Mouse (Mus musculus): Measurements from ENCODE around the gene Rsl1d1. TPM values are rescaled to one million over a fixed set of nuclear protein-coding genes. Genes with fewer than 3 reads are reported as not detected.
"Not testable (repeated sequence)": the region's sequence is repeated elsewhere in the genome, so short reads cannot be mapped to it uniquely, and the experiment has no call there.

The Rsl1d1 gene
- polyA plus RNA-seq, 1 experiment from 2014 or later, result 278 TPM

- 75% methylated on average over 2 of the region's 2 CpGs for WGBS
- no peak overlapping the region for H3K27ac ChIP-seq
- peaks cover 20% of the 10 kb centered on the region for H3K4me1 ChIP-seq
- H3K9me3 ChIP-seq (replicated peaks), result no peaks in the 10 kb centered on the region
- peaks cover 9% of the 10 kb centered on the region; the same call in 1 of the 2 replicates for H3K27me3 ChIP-seq (ENCODE audit: low read depth, poor library complexity, severe bottlenecking)
- no peaks in the 10 kb centered on the region for H3K36me3 ChIP-seq
- 0 out of 2 replicates have a peak overlapping the region, but pooled peaks have one; percentile 92 for H3K4me3 ChIP-seq
- no peak for DNase-seq (ENCODE audit: low spot score)
Measured at GRCm38 (mm10) chr16:11177404-11177803, 25.7 kb downstream of the Rsl1d1 start.

- no peaks in the 10 kb centered on the region for H3K36me3 ChIP-seq
- no peak overlapping the region for H3K27ac ChIP-seq
- peak overlapping the region; percentile 92 for H3K4me3 ChIP-seq
- 5% methylated on average over 4 of the region's 4 CpGs for WGBS
- no peaks in the 10 kb centered on the region for H3K9me3 ChIP-seq (replicated peaks)
- no peak for DNase-seq (ENCODE audit: low spot score)
- H3K4me1 ChIP-seq, result peaks cover 20% of the 10 kb centered on the region
- peaks cover 9% of the 10 kb centered on the region; the same call in 1 of the 2 replicates for H3K27me3 ChIP-seq (ENCODE audit: low read depth, poor library complexity, severe bottlenecking)
Measured at GRCm38 (mm10) chr16:11176884-11177244, 26.3 kb downstream of the Rsl1d1 start.

GRCm38 (mm10) chr16:11176208-11176883, 26.8 kb downstream of the Rsl1d1 start, which contains the start of gene Zc3h7a:
Zc3h7a (minus strand) TSS chr16:11176393.
- WGBS, result under 1% methylated on average over 56 of the region's 57 CpGs
- H3K9me3 ChIP-seq (replicated peaks), result no peaks in the 10 kb centered on the region

DNA sequence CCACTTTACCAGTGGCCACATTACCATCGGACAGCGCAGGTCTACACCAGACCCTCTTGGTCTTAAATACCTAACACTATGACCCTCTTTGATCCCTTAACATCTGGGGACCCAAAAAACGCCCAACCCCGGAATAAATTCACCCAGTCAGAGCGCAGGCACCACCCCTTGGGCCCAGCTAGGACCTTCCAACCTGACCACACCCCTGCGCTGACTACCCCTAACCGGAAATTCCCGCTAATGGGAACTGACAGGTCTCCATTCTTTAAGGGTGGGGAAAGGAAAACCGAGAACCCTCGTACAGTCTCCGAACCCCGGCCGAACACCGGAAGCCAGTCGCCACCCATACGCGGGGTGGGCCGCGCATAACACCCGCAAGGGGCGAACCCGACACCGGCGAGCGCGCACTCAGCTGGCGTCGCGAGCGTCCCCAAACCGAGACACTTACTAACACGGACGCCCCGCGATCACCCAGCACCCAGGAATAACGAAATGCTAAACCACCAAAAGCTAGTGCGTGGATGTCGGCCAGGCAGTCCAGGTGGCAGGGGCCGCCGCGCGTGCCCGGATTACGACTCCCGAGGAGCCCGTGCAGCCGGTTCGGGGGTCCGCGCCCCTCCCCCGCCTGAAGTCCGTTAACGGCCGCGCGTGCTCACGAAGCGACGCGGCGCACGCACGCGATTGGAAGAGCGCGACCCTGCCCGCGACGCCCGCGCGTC, 27.5 kb downstream of the Rsl1d1 start:
- Histone ChIP-seq H3K9me3 (replicated peaks) (no peaks in the 10 kb centered on the region), H3K36me3 (no peaks in the 10 kb centered on the region), H3K4me1 (peaks cover 25% of the 10 kb centered on the region), H3K4me3 (peak overlapping the region; percentile 92), H3K27me3 (ENCODE audit: low read depth, poor library complexity, severe bottlenecking) (peaks cover 9% of the 10 kb centered on the region; the same call in 1 of the 2 replicates), H3K27ac (peak overlapping the region; percentile 92)
- peak; percentile 77 for DNase-seq (ENCODE audit: low spot score)
- WGBS, result under 1% methylated on average over 72 of the region's 72 CpGs

More at GRCm38 (mm10) chr16:11176208-11176883, 26.8 kb downstream of the Rsl1d1 start, which contains the start of gene Zc3h7a:
- peaks cover 24% of the 10 kb centered on the region for H3K4me1 ChIP-seq
- H3K27ac ChIP-seq, result peak within 1 kb of the TSS; percentile 92
- peak; percentile 92 for DNase-seq (ENCODE audit: low spot score)
- H3K36me3 ChIP-seq, result no peaks in the 10 kb centered on the region
- H3K4me3 ChIP-seq, result peak within 1 kb of the TSS; percentile 92
- H3K27me3 ChIP-seq (ENCODE audit: low read depth, poor library complexity, severe bottlenecking), result peaks cover 9% of the 10 kb centered on the region; the same call in 1 of the 2 replicates

GRCm38 (mm10) chr16:11175100-11175488, 28.0 kb downstream of the Rsl1d1 start:
- DNase-seq (ENCODE audit: low spot score), result no peak

DNA sequence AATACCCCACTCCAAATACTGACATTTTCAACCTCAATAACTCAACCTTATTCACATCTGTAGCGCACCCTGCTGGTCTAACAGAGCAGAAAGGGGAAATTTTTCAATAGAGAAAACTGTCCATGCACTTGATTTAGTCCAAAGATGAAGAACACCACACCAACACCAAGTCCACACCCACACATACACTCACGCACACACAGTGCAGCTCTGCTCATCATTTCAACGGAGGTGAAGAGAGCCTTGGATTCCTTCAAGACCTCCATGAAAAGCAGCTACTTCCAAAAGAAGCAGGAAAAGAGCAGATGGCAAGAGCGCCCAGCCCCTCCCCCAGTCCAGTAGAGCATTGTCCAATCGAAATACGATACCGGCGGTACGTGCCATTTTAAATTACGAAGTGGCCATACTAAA, 28.5 kb downstream of the Rsl1d1 start:
- peak; percentile 69 for DNase-seq (ENCODE audit: low spot score)
- Histone ChIP-seq H3K4me1 (peaks cover 25% of the 10 kb centered on the region), H3K27ac (peak overlapping the region; percentile 92), H3K27me3 (ENCODE audit: low read depth, poor library complexity, severe bottlenecking) (peaks cover 9% of the 10 kb centered on the region; the same call in 1 of the 2 replicates), H3K9me3 (replicated peaks) (no peaks in the 10 kb centered on the region), H3K36me3 (no peaks in the 10 kb centered on the region), H3K4me3 (peak overlapping the region; percentile 92)
- WGBS, result 16% methylated on average over 10 of the region's 10 CpGs

More at GRCm38 (mm10) chr16:11175100-11175488, 28.0 kb downstream of the Rsl1d1 start:
- WGBS, result 16% methylated on average over 9 of the region's 9 CpGs
- peaks cover 25% of the 10 kb centered on the region for H3K4me1 ChIP-seq
- peak overlapping the region; percentile 92 for H3K27ac ChIP-seq
- H3K9me3 ChIP-seq (replicated peaks), result no peaks in the 10 kb centered on the region
- H3K27me3 ChIP-seq (ENCODE audit: low read depth, poor library complexity, severe bottlenecking), result peaks cover 9% of the 10 kb centered on the region; the same call in 1 of the 2 replicates
- H3K36me3 ChIP-seq, result no peaks in the 10 kb centered on the region
- peak overlapping the region; percentile 92 for H3K4me3 ChIP-seq

DNA sequence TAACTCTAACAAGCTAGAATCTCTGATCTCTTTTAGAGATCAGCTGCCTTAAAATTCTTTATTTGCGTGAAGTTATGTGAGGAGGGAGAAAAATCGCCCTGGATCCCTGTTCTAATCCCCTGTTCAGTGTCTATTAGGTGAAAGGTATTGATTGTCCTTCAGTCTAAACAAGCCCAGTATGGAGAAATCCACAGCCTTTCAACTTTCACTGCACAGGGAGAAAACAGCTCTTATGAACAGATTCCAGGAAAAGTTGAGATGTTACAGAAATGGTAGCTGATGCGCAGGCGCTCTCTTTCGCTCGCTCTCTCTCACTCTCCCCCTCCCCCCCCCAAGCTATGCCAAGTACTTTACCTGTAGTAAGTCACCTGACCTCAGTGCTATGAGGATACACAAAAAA, 31.5 kb downstream of the Rsl1d1 start:
- no peak overlapping the region for H3K27ac ChIP-seq
- no peaks in the 10 kb centered on the region for H3K36me3 ChIP-seq
- H3K9me3 ChIP-seq (replicated peaks), result no peaks in the 10 kb centered on the region
- H3K27me3 ChIP-seq (ENCODE audit: low read depth, poor library complexity, severe bottlenecking), result no peaks in the 10 kb centered on the region
- WGBS, result 90% methylated on average over 6 of the region's 6 CpGs
- no peak for DNase-seq (ENCODE audit: low spot score)
- peaks cover 18% of the 10 kb centered on the region for H3K4me1 ChIP-seq
- no peak overlapping the region for H3K4me3 ChIP-seq

- no peaks in the 10 kb centered on the region for H3K27me3 ChIP-seq (ENCODE audit: low read depth, poor library complexity, severe bottlenecking)
- no peak for DNase-seq (ENCODE audit: low spot score)
- peaks cover 16% of the 10 kb centered on the region for H3K36me3 ChIP-seq
- 89% methylated on average over 2 of the region's 2 CpGs for WGBS
- no peak overlapping the region for H3K27ac ChIP-seq
- no peak overlapping the region for H3K4me3 ChIP-seq
- H3K9me3 ChIP-seq (replicated peaks), result no peaks in the 10 kb centered on the region
- H3K4me1 ChIP-seq, result peaks cover 2% of the 10 kb centered on the region; the same call in 1 of the 2 replicates
Measured at GRCm38 (mm10) chr16:11166431-11166830, 36.7 kb downstream of the Rsl1d1 start.

DNA sequence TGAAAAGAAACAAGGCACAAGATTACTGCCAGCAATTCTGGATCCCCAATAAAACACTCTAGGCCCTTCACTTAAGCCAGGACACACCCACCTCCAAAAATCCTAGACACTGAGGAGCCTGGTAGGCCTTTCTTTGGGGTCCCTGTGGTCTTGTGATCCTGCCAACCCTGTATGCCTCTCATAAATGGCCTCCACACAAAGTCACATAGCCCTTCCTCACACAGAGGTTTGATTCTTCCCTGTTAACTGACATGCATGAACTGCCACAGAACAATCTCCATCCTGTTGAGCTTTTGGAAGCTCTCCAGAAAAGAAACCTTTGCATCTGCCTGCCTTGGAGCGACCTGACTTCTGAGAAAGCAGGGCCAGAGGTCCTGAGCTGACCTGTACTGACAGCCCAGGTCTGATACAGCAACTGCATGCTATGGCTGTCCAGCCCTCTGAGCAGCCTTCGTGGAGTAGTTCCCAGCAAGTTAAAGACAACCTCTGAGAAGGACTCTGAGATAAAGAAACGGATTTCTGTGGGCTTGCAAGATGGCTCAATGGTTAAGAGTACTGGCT, 38.4 kb downstream of the Rsl1d1 start:
- Histone ChIP-seq H3K27ac (no peak overlapping the region), H3K9me3 (replicated peaks) (no peaks in the 10 kb centered on the region), H3K36me3 (peaks cover 23% of the 10 kb centered on the region), H3K4me3 (no peak overlapping the region), H3K27me3 (ENCODE audit: low read depth, poor library complexity, severe bottlenecking) (no peaks in the 10 kb centered on the region), H3K4me1 (no peaks in the 10 kb centered on the region)
- 84% methylated on average over 3 of the region's 3 CpGs for WGBS
- no peak for DNase-seq (ENCODE audit: low spot score)

DNA sequence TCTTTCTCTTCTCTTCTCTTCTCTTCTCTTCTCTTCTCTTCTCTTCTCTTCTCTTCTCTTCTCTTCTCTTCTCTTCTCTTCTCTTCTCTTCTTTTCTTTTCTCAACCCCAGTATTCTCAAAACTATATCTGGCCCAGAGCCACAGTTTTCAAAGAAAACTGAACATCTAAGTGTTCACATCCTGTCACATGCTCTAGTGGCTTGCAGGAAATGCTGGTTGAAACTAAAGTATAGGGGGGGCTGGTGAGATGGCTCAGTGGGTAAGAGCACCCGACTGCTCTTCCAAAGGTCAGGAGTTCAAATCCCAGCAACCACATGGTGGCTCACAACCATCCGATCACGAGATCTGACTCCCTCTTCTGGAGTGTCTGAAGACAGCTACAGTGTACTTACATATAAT, 45.4 kb downstream of the Rsl1d1 start:
- not testable (repeated sequence) for H3K27ac ChIP-seq; H3K4me1 ChIP-seq; H3K27me3 ChIP-seq (ENCODE audit: low read depth, poor library complexity, severe bottlenecking); DNase-seq (ENCODE audit: low spot score); H3K4me3 ChIP-seq; H3K9me3 ChIP-seq (replicated peaks)
- peaks cover 82% of the 10 kb centered on the region for H3K36me3 ChIP-seq
- 79% methylated on average over 3 of the region's 3 CpGs for WGBS

DNA sequence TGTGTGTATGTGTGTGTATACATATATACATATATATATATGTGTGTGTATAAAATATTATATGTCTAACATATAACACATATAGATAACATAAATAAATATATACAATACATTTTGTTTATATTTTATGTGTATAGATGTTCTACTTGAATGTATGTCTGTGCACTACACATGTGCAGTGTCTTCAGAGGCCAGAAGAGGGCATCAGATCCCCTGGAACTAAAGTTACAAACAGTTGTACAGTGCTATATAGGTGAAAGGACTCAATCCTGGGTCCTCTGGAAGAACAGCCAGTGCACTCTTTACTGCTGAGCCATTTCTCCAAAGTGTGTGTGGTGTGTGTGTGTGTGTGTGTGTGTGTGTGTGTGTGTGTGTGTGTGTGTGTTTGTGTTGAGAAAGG, 48.6 kb downstream of the Rsl1d1 start:
- Histone ChIP-seq H3K27ac (no peak overlapping the region), H3K36me3 (peaks cover 84% of the 10 kb centered on the region), H3K4me1 (no peaks in the 10 kb centered on the region), H3K9me3 (replicated peaks) (no peaks in the 10 kb centered on the region), H3K4me3 (no peak overlapping the region), H3K27me3 (ENCODE audit: low read depth, poor library complexity, severe bottlenecking) (no peaks in the 10 kb centered on the region)
- no peak for DNase-seq (ENCODE audit: low spot score)

- peaks cover 72% of the 10 kb centered on the region for H3K36me3 ChIP-seq
Measured at GRCm38 (mm10) chr16:11143706-11144483, 59.2 kb downstream of the Rsl1d1 start.

More at GRCm38 (mm10) chr16:11143706-11144483, 59.2 kb downstream of the Rsl1d1 start:
- H3K9me3 ChIP-seq (replicated peaks); H3K27me3 ChIP-seq (ENCODE audit: low read depth, poor library complexity, severe bottlenecking); H3K4me1 ChIP-seq; H3K27ac ChIP-seq; H3K4me3 ChIP-seq: not testable (repeated sequence)
- 12% methylated on average over 56 of the region's 56 CpGs for WGBS
- peak; percentile 37 for DNase-seq (ENCODE audit: low spot score)
